Mouse (Mus musculus): ENCODE results near the gene Acer1. TPM values are rescaled to one million over a fixed set of nuclear protein-coding genes. Genes with fewer than 3 reads are reported as not detected.

Acer1 gene
- polyA plus RNA-seq, 1 experiment from 2014 or later, result not detected

DNA sequence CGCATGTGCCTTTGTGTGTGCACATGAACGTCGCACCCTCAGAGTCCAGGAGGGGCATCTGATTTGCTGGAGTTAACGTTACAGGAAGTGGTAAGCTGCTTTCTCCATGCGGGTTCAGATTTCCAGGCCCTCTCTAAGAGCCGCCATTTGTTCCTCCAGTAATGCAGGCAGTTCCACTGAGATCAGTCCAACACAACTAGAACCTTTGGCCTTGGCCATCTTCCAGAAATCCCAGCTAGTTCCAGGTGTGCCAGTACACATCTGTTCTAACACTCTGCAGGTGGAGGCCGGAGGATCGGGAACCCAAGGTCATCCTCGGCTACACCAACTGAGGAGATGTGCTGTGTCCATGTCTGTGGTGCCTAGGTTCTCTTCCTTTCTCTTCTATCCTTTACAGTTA lies 3.0 kb upstream of the Acer1 start:
- H3K4me1 ChIP-seq (ENCODE audit: control insufficient read depth, insufficient read depth, low read length), result no peaks in the 10 kb centered on the region
- no peak overlapping the region for H3K4me2 ChIP-seq (ENCODE audit: low read length)
- no peak overlapping the region for H3K27ac ChIP-seq (ENCODE audit: low read depth, low read length)
- H3K27me3 ChIP-seq (replicated peaks; ENCODE audit: control insufficient read depth, insufficient read depth, low read length), result no peaks in the 10 kb centered on the region
- H3K9me3 ChIP-seq (replicated peaks; ENCODE audit: control insufficient read depth, low read length), result no peaks in the 10 kb centered on the region
- no peaks in the 10 kb centered on the region for H3K36me3 ChIP-seq (ENCODE audit: control insufficient read depth, insufficient read depth, low read length)
- 86% methylated on average over 9 of the region's 9 CpGs for WGBS
- H3K9ac ChIP-seq (ENCODE audit: low read length), result no peak overlapping the region
- DNase-seq (ENCODE audit: low spot score), result no peak
- H3K4me3 ChIP-seq (ENCODE audit: low read depth, low read length), result no peak overlapping the region
- no peak for ATAC-seq

- H3K4me2 ChIP-seq (ENCODE audit: low read length), result no peak overlapping the region
- 76% methylated on average over 7 of the region's 7 CpGs for WGBS
- no peaks in the 10 kb centered on the region for H3K4me1 ChIP-seq (ENCODE audit: control insufficient read depth, insufficient read depth, low read length)
- no peaks in the 10 kb centered on the region for H3K27me3 ChIP-seq (replicated peaks; ENCODE audit: control insufficient read depth, insufficient read depth, low read length)
- H3K9ac ChIP-seq (ENCODE audit: low read length), result no peak overlapping the region
- no peak overlapping the region for H3K4me3 ChIP-seq (ENCODE audit: low read depth, low read length)
- DNase-seq (ENCODE audit: low spot score) (no peak), ATAC-seq (no peak)
- H3K36me3 ChIP-seq (ENCODE audit: control insufficient read depth, insufficient read depth, low read length), result no peaks in the 10 kb centered on the region
- H3K9me3 ChIP-seq (replicated peaks; ENCODE audit: control insufficient read depth, low read length), result no peaks in the 10 kb centered on the region
- no peak overlapping the region for H3K27ac ChIP-seq (ENCODE audit: low read depth, low read length)
These were observed 877 bp downstream of the Acer1 start for GRCm38 (mm10) chr17:56981049-56981448.

DNA sequence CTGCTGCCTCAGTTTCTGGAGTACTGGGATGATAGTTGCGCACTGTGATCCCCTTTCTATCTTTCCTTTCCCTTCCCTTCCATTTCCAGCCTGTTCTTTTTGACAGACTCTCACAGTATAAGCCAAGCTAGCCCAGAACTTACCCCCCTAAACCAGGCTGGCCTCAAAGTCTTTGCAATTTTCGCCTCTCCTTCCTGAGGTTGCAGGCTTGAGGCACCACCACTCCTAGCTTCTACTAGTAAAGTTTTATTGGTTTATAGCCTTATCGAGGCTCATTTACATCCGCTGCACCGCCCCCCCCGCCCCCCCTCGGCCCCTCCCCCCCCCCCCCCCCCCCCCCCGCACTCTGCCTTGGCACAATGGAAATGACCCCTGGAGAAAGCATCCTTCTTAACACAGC lies 2.4 kb downstream of the Acer1 start:
- Histone ChIP-seq H3K4me1 (ENCODE audit: control insufficient read depth, insufficient read depth, low read length) (no peaks in the 10 kb centered on the region), H3K4me3 (ENCODE audit: low read depth, low read length) (no peak overlapping the region), H3K36me3 (ENCODE audit: control insufficient read depth, insufficient read depth, low read length) (no peaks in the 10 kb centered on the region), H3K9ac (ENCODE audit: low read length) (no peak overlapping the region), H3K27ac (ENCODE audit: low read depth, low read length) (no peak overlapping the region), H3K9me3 (replicated peaks; ENCODE audit: control insufficient read depth, low read length) (no peaks in the 10 kb centered on the region), H3K4me2 (ENCODE audit: low read length) (no peak overlapping the region), H3K27me3 (replicated peaks; ENCODE audit: control insufficient read depth, insufficient read depth, low read length) (no peaks in the 10 kb centered on the region)
- ATAC-seq (no peak), DNase-seq (ENCODE audit: low spot score) (no peak)
- 35% methylated on average over 7 of the region's 8 CpGs for WGBS

GRCm38 (mm10) chr17:56976531-56977390 lies 5.2 kb downstream of the Acer1 start:
- no peaks in the 10 kb centered on the region for H3K36me3 ChIP-seq (ENCODE audit: control insufficient read depth, insufficient read depth, low read length)
- no peak overlapping the region for H3K4me3 ChIP-seq (ENCODE audit: low read depth, low read length)
- no peak for DNase-seq (ENCODE audit: low spot score)
- no peaks in the 10 kb centered on the region for H3K9me3 ChIP-seq (replicated peaks; ENCODE audit: control insufficient read depth, low read length)
- H3K27ac ChIP-seq (ENCODE audit: low read depth, low read length), result no peak overlapping the region
- ATAC-seq, result no peak
- no peak overlapping the region for H3K4me2 ChIP-seq (ENCODE audit: low read length)
- no peaks in the 10 kb centered on the region for H3K4me1 ChIP-seq (ENCODE audit: control insufficient read depth, insufficient read depth, low read length)
- H3K9ac ChIP-seq (ENCODE audit: low read length), result no peak overlapping the region
- H3K27me3 ChIP-seq (replicated peaks; ENCODE audit: control insufficient read depth, insufficient read depth, low read length), result no peaks in the 10 kb centered on the region
- WGBS, result 79% methylated on average over 8 of the region's 8 CpGs

GRCm38 (mm10) chr17:56975391-56975790 lies 6.5 kb downstream of the Acer1 start:
- H3K4me1 ChIP-seq (ENCODE audit: control insufficient read depth, insufficient read depth, low read length), result no peaks in the 10 kb centered on the region
- H3K9ac ChIP-seq (ENCODE audit: low read length), result no peak overlapping the region
- H3K36me3 ChIP-seq (ENCODE audit: control insufficient read depth, insufficient read depth, low read length), result no peaks in the 10 kb centered on the region
- peaks cover 3% of the 10 kb centered on the region; the same call in 1 of the 2 replicates for H3K27me3 ChIP-seq (replicated peaks; ENCODE audit: control insufficient read depth, insufficient read depth, low read length)
- no peak overlapping the region for H3K4me3 ChIP-seq (ENCODE audit: low read depth, low read length)
- no peak overlapping the region for H3K4me2 ChIP-seq (ENCODE audit: low read length)
- ATAC-seq (no peak), DNase-seq (ENCODE audit: low spot score) (no peak)
- no peaks in the 10 kb centered on the region for H3K9me3 ChIP-seq (replicated peaks; ENCODE audit: control insufficient read depth, low read length)
- WGBS, result 73% methylated on average over 3 of the region's 3 CpGs
- no peak overlapping the region for H3K27ac ChIP-seq (ENCODE audit: low read depth, low read length)

DNA sequence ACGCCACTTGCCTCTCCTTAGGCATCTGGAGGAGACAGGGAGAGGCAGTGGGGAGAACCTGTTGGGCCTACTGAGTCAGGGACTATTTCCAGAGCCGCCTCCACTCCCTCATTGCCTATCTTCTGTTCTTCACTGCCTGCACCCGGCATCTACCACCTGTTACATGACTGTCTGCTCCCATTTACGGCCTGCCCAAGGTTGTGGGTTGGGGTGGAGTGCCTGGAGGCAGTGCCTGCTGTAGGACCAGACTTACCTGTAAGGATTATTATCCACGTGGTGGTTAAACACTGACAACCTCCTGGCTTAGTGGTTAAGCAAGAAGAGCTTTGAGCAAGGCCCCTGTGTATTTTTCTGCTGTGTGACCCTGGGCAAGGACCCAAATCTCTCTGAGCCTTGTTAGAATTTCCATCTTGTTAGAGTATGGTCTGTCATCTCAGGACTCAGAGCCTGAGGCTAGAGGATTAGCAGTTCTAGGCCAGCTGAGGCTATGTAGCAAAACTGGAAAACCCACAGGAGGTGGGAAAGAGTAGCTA lies 7.2 kb downstream of the Acer1 start:
- Histone ChIP-seq H3K4me2 (ENCODE audit: low read length) (no peak overlapping the region), H3K27me3 (replicated peaks; ENCODE audit: control insufficient read depth, insufficient read depth, low read length) (peaks cover 3% of the 10 kb centered on the region), H3K4me3 (ENCODE audit: low read depth, low read length) (no peak overlapping the region), H3K36me3 (ENCODE audit: control insufficient read depth, insufficient read depth, low read length) (no peaks in the 10 kb centered on the region), H3K9me3 (replicated peaks; ENCODE audit: control insufficient read depth, low read length) (no peaks in the 10 kb centered on the region), H3K9ac (ENCODE audit: low read length) (no peak overlapping the region), H3K4me1 (ENCODE audit: control insufficient read depth, insufficient read depth, low read length) (no peaks in the 10 kb centered on the region), H3K27ac (ENCODE audit: low read depth, low read length) (no peak overlapping the region)
- DNase-seq (ENCODE audit: low spot score) (no peak), ATAC-seq (no peak)
- WGBS, result 75% methylated on average over 5 of the region's 5 CpGs

- Histone ChIP-seq H3K4me3 (ENCODE audit: low read depth, low read length) (no peak overlapping the region), H3K4me1 (ENCODE audit: control insufficient read depth, insufficient read depth, low read length) (no peaks in the 10 kb centered on the region), H3K9ac (ENCODE audit: low read length) (no peak overlapping the region), H3K9me3 (replicated peaks; ENCODE audit: control insufficient read depth, low read length) (no peaks in the 10 kb centered on the region), H3K27me3 (replicated peaks; ENCODE audit: control insufficient read depth, insufficient read depth, low read length) (peaks cover 3% of the 10 kb centered on the region), H3K36me3 (ENCODE audit: control insufficient read depth, insufficient read depth, low read length) (no peaks in the 10 kb centered on the region), H3K4me2 (ENCODE audit: low read length) (no peak overlapping the region), H3K27ac (ENCODE audit: low read depth, low read length) (no peak overlapping the region)
- ATAC-seq (no peak), DNase-seq (ENCODE audit: low spot score) (no peak)
- 70% methylated on average over 13 of the region's 14 CpGs for WGBS
These were observed 7.8 kb downstream of the Acer1 start for GRCm38 (mm10) chr17:56973956-56974707.

DNA sequence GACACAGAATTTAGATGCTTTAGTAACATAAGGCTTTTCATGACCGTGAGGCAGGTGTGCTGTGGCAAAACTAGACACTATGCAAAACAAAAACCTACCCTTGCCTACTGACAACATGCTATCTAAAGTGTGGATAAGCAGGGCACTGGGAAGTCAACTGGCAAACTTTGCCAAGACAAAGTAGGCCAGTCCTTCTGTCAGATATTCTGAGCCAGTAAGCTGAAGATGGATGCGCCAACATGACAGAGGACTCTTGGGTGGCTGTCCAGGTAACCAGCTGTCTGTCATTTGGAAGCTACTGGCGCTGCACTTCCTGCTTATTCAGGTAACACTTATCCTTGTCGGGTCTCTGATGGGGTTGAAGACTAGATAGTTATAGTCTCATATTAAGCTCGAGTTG lies 11.8 kb downstream of the Acer1 start:
- DNase-seq (ENCODE audit: low spot score), result no peak
- ATAC-seq, result no peak
- no peak overlapping the region for H3K4me2 ChIP-seq (ENCODE audit: low read length)
- peaks cover 3% of the 10 kb centered on the region for H3K27me3 ChIP-seq (replicated peaks; ENCODE audit: control insufficient read depth, insufficient read depth, low read length)
- no peak overlapping the region for H3K4me3 ChIP-seq (ENCODE audit: low read depth, low read length)
- H3K27ac ChIP-seq (ENCODE audit: low read depth, low read length), result no peak overlapping the region
- H3K9me3 ChIP-seq (replicated peaks; ENCODE audit: control insufficient read depth, low read length), result no peaks in the 10 kb centered on the region
- 64% methylated on average over 5 of the region's 5 CpGs for WGBS
- H3K36me3 ChIP-seq (ENCODE audit: control insufficient read depth, insufficient read depth, low read length), result no peaks in the 10 kb centered on the region
- no peaks in the 10 kb centered on the region for H3K4me1 ChIP-seq (ENCODE audit: control insufficient read depth, insufficient read depth, low read length)
- H3K9ac ChIP-seq (ENCODE audit: low read length), result no peak overlapping the region

DNA sequence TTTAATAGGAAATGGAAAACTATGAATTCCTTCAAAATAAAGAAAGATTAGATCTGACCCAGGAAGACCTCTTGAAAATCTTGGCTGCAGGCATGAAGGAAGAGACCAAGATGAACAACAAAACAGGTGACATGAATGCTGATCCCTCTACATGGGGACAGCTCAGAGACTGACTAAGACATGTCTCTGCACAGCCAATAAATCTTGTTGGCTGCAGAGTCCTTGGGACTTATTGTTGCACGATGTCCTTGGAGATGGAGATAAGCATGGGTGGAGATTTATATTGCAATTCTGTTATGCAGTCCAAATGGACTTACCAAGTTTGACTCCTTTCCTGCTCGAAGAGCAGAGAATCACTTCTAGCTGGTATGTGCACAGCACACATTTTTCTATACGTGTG lies 12.6 kb downstream of the Acer1 start:
- 74% methylated on average over 3 of the region's 3 CpGs for WGBS
- no peak overlapping the region for H3K27ac ChIP-seq (ENCODE audit: low read depth, low read length)

More for the DNA sequence above, 12.6 kb downstream of the Acer1 start:
- Histone ChIP-seq H3K9ac (ENCODE audit: low read length) (no peak overlapping the region), H3K27me3 (replicated peaks; ENCODE audit: control insufficient read depth, insufficient read depth, low read length) (peaks cover 3% of the 10 kb centered on the region), H3K4me1 (ENCODE audit: control insufficient read depth, insufficient read depth, low read length) (no peaks in the 10 kb centered on the region), H3K4me2 (ENCODE audit: low read length) (no peak overlapping the region), H3K36me3 (ENCODE audit: control insufficient read depth, insufficient read depth, low read length) (no peaks in the 10 kb centered on the region), H3K4me3 (ENCODE audit: low read depth, low read length) (no peak overlapping the region), H3K9me3 (replicated peaks; ENCODE audit: control insufficient read depth, low read length) (no peaks in the 10 kb centered on the region)
- DNase-seq (ENCODE audit: low spot score), result no peak
- no peak for ATAC-seq

All from forebrain, embryonic 14.5 days (tissue).